Mouse (Mus musculus) stomach, postnatal 0 days (tissue): ENCODE results near the gene Ubl3.

Experiments
- CTCF ChIP-seq: IDR thresholded peaks from 2 replicates; pipeline ENCODE4 v1.5.1; 2016; ENCODE audit warnings: antibody characterized with exemption, low read depth, mild to moderate bottlenecking, moderate library complexity
- EP300 ChIP-seq: optimal IDR thresholded peaks from 2 replicates; pipeline ENCODE3; 2016; ENCODE audit warnings: antibody characterized with exemption

DNA sequence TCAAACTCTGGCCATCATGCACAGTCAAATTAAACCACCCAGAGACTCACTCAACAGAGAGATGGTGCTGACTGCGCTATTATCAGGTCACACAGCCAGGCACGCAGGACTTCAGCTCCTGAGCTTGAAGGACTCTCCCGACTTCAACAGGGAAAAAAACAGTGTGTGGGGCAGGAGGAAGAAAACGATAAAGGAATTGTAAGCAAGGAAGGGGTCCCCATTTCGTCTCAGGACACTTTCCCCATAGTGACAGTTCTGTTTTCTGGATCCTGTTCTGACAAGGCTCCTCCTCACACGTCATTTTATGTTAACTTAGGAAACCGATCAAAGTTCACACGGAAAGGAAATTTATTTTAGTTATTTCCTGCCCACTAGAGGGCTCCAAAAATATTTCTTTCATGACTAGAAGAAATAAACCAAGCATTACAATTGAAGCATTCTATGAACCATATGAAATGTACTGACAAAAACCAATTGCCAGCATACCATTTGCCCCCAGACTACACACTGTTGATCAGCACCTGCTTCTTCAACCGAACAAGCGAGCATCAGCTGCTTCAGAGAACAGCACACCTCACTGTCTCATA, 4.6 kb downstream of the Ubl3 start:
- TF ChIP-seq CTCF (peak; percentile 70), EP300 (no peak)
